Mouse (Mus musculus): ENCODE results near the gene Gins2. TPM values are rescaled to one million over a fixed set of nuclear protein-coding genes. Genes with fewer than 3 reads are reported as not detected.
A peak's percentile ranks its signal among the peaks of the same experiment; 100 is the strongest.

Gins2 gene
- polyA plus RNA-seq, 1 experiment, result 11.2 TPM

- Histone ChIP-seq H3K79me2 (ENCODE audit: control insufficient read depth, insufficient read depth) (no peaks in the 10 kb centered on the region), H3K4me3 (no peak overlapping the region), H3K4me2 (ENCODE audit: low read depth) (no peak overlapping the region), H3K27me3 (ENCODE audit: control insufficient read depth, insufficient read depth, insufficient read length) (no peaks in the 10 kb centered on the region), H3ac (ENCODE audit: control insufficient read depth, insufficient read length) (no peak overlapping the region), H3K36me3 (ENCODE audit: control insufficient read depth, insufficient read depth) (peaks cover 6% of the 10 kb centered on the region)
- TF ChIP-seq MYOG (IDR thresholded peaks at IDR 0.05; ENCODE audit: control insufficient read depth in 1 of 3, insufficient read depth in 1 of 3, insufficient read length in 2 of 3, low read depth in 2 of 3) (no peak), POLR2AphosphoS2 (IDR thresholded peaks at IDR 0.05; ENCODE audit: insufficient read length, low read depth) (peak; percentile 13)
Measured at GRCm38 (mm10) chr8:120574941-120575340, 14.2 kb downstream of the Gins2 start.

GRCm38 (mm10) chr8:120573866-120574265 is 15.2 kb downstream of the Gins2 start:
- no peak overlapping the region for H3K4me3 ChIP-seq
- no peaks in the 10 kb centered on the region for H3K27me3 ChIP-seq (ENCODE audit: control insufficient read depth, insufficient read depth, insufficient read length)
- H3ac ChIP-seq (ENCODE audit: control insufficient read depth, insufficient read length), result no peak overlapping the region
- TF ChIP-seq E2F4 (IDR thresholded peaks at IDR 0.05; ENCODE audit: insufficient read depth) (no peak), MAX (IDR thresholded peaks at IDR 0.05; ENCODE audit: low read depth) (no peak), SRF (IDR thresholded peaks at IDR 0.05; ENCODE audit: control insufficient read depth, insufficient read length, low read depth) (no peak), POLR2AphosphoS2 (IDR thresholded peaks at IDR 0.05; ENCODE audit: insufficient read length, low read depth) (no peak), CEBPB (IDR thresholded peaks at IDR 0.05; ENCODE audit: insufficient read depth, poor library complexity, severe bottlenecking) (no peak), REST (IDR thresholded peaks at IDR 0.05; ENCODE audit: insufficient read depth, insufficient read length) (no peak), MYOG (IDR thresholded peaks at IDR 0.05; ENCODE audit: control insufficient read depth in 1 of 3, insufficient read depth in 1 of 3, insufficient read length in 2 of 3, low read depth in 2 of 3) (no peak), USF1 (IDR thresholded peaks at IDR 0.05; ENCODE audit: low read depth) (no peak), POLR2A (IDR thresholded peaks at IDR 0.05; ENCODE audit: insufficient read length, low read depth) (no peak), TCF3 (IDR thresholded peaks at IDR 0.05; ENCODE audit: insufficient read length, low read depth) (no peak), MYOD1 (IDR thresholded peaks at IDR 0.05; ENCODE audit: control insufficient read depth in 1 of 3, insufficient read length in 2 of 3, low read depth in 2 of 3) (no peak), TCF12 (IDR thresholded peaks at IDR 0.05; ENCODE audit: insufficient read depth, poor library complexity, severe bottlenecking) (no peak)
- H3K4me2 ChIP-seq (ENCODE audit: low read depth), result no peak overlapping the region
- H3K36me3 ChIP-seq (ENCODE audit: control insufficient read depth, insufficient read depth), result peaks cover under 1% of the 10 kb centered on the region
- no peaks in the 10 kb centered on the region for H3K79me2 ChIP-seq (ENCODE audit: control insufficient read depth, insufficient read depth)

GRCm38 (mm10) chr8:120572534-120572933 is 16.6 kb downstream of the Gins2 start:
- Histone ChIP-seq H3K4me2 (ENCODE audit: low read depth) (no peak overlapping the region), H3K4me3 (no peak overlapping the region), H3K27me3 (ENCODE audit: control insufficient read depth, insufficient read depth, insufficient read length) (no peaks in the 10 kb centered on the region), H3K79me2 (ENCODE audit: control insufficient read depth, insufficient read depth) (no peaks in the 10 kb centered on the region), H3ac (ENCODE audit: control insufficient read depth, insufficient read length) (no peak overlapping the region), H3K36me3 (ENCODE audit: control insufficient read depth, insufficient read depth) (no peaks in the 10 kb centered on the region)
- TF ChIP-seq SRF (IDR thresholded peaks at IDR 0.05; ENCODE audit: control insufficient read depth, insufficient read length, low read depth) (no peak), TCF3 (IDR thresholded peaks at IDR 0.05; ENCODE audit: insufficient read length, low read depth) (no peak), REST (IDR thresholded peaks at IDR 0.05; ENCODE audit: insufficient read depth, insufficient read length) (no peak)

- Histone ChIP-seq H3ac (ENCODE audit: control insufficient read depth, insufficient read length) (no peak overlapping the region), H3K27me3 (ENCODE audit: control insufficient read depth, insufficient read depth, insufficient read length) (no peaks in the 10 kb centered on the region), H3K4me2 (ENCODE audit: low read depth) (no peak overlapping the region), H3K4me3 (no peak overlapping the region), H3K36me3 (ENCODE audit: control insufficient read depth, insufficient read depth) (no peaks in the 10 kb centered on the region), H3K79me2 (ENCODE audit: control insufficient read depth, insufficient read depth) (no peaks in the 10 kb centered on the region)
- TF ChIP-seq SRF (IDR thresholded peaks at IDR 0.05; ENCODE audit: control insufficient read depth, insufficient read length, low read depth) (no peak), POLR2A (IDR thresholded peaks at IDR 0.05; ENCODE audit: insufficient read length, low read depth) (no peak), E2F4 (IDR thresholded peaks at IDR 0.05; ENCODE audit: insufficient read depth) (no peak), TCF12 (IDR thresholded peaks at IDR 0.05; ENCODE audit: insufficient read depth, poor library complexity, severe bottlenecking) (no peak), POLR2AphosphoS2 (IDR thresholded peaks at IDR 0.05; ENCODE audit: insufficient read length, low read depth) (no peak), MYOG (IDR thresholded peaks at IDR 0.05; ENCODE audit: control insufficient read depth in 1 of 3, insufficient read depth in 1 of 3, insufficient read length in 2 of 3, low read depth in 2 of 3) (no peak), MAX (IDR thresholded peaks at IDR 0.05; ENCODE audit: low read depth) (no peak), USF1 (IDR thresholded peaks at IDR 0.05; ENCODE audit: low read depth) (no peak), TCF3 (IDR thresholded peaks at IDR 0.05; ENCODE audit: insufficient read length, low read depth) (no peak)
Measured at GRCm38 (mm10) chr8:120571561-120571960, 17.5 kb downstream of the Gins2 start.

GRCm38 (mm10) chr8:120569939-120570715 is 19.0 kb downstream of the Gins2 start:
- Histone ChIP-seq H3K79me2 (ENCODE audit: control insufficient read depth, insufficient read depth) (no peaks in the 10 kb centered on the region), H3K4me3 (no peak overlapping the region), H3K36me3 (ENCODE audit: control insufficient read depth, insufficient read depth) (no peaks in the 10 kb centered on the region), H3ac (ENCODE audit: control insufficient read depth, insufficient read length) (no peak overlapping the region), H3K27me3 (ENCODE audit: control insufficient read depth, insufficient read depth, insufficient read length) (no peaks in the 10 kb centered on the region), H3K4me2 (ENCODE audit: low read depth) (no peak overlapping the region)
- TF ChIP-seq USF1 (IDR thresholded peaks at IDR 0.05; ENCODE audit: low read depth) (no peak), TCF3 (IDR thresholded peaks at IDR 0.05; ENCODE audit: insufficient read length, low read depth) (no peak), MAX (IDR thresholded peaks at IDR 0.05; ENCODE audit: low read depth) (no peak), MYOG (IDR thresholded peaks at IDR 0.05; ENCODE audit: control insufficient read depth in 1 of 3, insufficient read depth in 1 of 3, insufficient read length in 2 of 3, low read depth in 2 of 3) (no peak)
